8 mouse cellular contexts compared by ENCODE assay signal in the genomic region with DNA sequence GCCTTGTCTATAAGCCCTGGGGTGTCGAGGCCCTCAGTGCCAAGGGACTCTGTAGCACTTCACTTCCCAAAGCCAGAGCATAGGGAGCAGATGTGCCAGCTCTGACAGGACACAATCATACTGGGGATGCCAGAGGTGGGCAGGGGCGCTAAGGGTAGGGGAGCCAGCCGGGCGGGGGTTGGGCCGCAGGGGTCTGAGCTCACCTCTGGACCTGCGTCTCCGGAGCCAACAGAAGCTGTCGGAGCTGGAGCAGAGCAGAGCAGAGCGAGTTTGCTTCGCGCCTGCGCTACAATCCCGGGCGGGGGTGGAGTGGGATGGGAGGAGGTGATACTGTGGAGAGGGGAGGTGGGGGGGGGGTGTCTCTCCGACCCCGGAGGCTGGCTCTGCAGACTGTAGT. TPM values are rescaled to one million over a fixed set of nuclear protein-coding genes. Genes with fewer than 3 reads are reported as not detected.
DNase-seq lines count a peak whose midpoint lies in the region; ATAC-seq and TF ChIP-seq lines count a peak whose summit lies in the region.

TSS of gene Nrsn2 (minus strand) at position 294 of the 397 bp plus-strand sequence.

- no peak for TF ChIP-seq CTCF in kidney, postnatal 0 days (IDR thresholded peaks at IDR 0.05; ENCODE audit: low read depth)

- 4% methylated on average over 16 of the region's 16 CpGs for WGBS in kidney, postnatal 0 days
- 2% methylated on average over 16 of the region's 16 CpGs for WGBS in embryonic facial prominence, embryonic 15.5 days
- WGBS in neural tube, embryonic 14.5 days: 1% methylated on average over 16 of the region's 16 CpGs

- H3K4me2 ChIP-seq in kidney, postnatal 0 days (ENCODE audit: low read length): 0 out of 2 replicates have a peak within 1 kb of the TSS, but pooled peaks have one; percentile 13
- H3K4me2 ChIP-seq in embryonic facial prominence, embryonic 15.5 days (replicated peaks): peak within 1 kb of the TSS; percentile 44
- peak within 1 kb of the TSS; percentile 53 for H3K4me2 ChIP-seq in neural tube, embryonic 14.5 days (ENCODE audit: low read depth, low read length)

- no peaks in the 10 kb centered on the region for H3K9me3 ChIP-seq in kidney, postnatal 0 days (replicated peaks; ENCODE audit: low read length)
- no peaks in the 10 kb centered on the region for H3K9me3 ChIP-seq in embryonic facial prominence, embryonic 15.5 days (replicated peaks)
- no peaks in the 10 kb centered on the region for H3K9me3 ChIP-seq in neural tube, embryonic 14.5 days (ENCODE audit: control insufficient read depth, low read length)

- peak; percentile 37 for ATAC-seq in kidney, postnatal 0 days (replicated peaks; ENCODE audit: low FRiP score, low read depth)
- ATAC-seq in embryonic facial prominence, embryonic 15.5 days (ENCODE audit: insufficient number of reproducible peaks, low FRiP score, low TSS enrichment, low read depth): 0 out of 2 replicates have a peak, but pooled peaks have one; percentile 48
- ATAC-seq in neural tube, embryonic 14.5 days (ENCODE audit: low read depth): peak; percentile 87

- no peak within 1 kb of the TSS for H3K27ac ChIP-seq in kidney, postnatal 0 days
- no peak within 1 kb of the TSS for H3K27ac ChIP-seq in embryonic facial prominence, embryonic 15.5 days (replicated peaks)
- H3K27ac ChIP-seq in neural tube, embryonic 14.5 days (ENCODE audit: low read depth, low read length): peak within 1 kb of the TSS; percentile 91

- DNase-seq in kidney, postnatal 0 days (ENCODE audit: low spot score): no peak
- no peak for DNase-seq in kidney, adult 9 months
- DNase-seq in layer of hippocampus, postnatal 14 days (ENCODE audit: low spot score in 2 of 2): no peak
- DNase-seq in c-Kit-positive CD71-positive TER-119-positive erythroid progenitor cells, embryonic 14.5 days (ENCODE audit: low spot score): no peak
- no peak for DNase-seq in T-cell, adult 2 months (ENCODE audit: low spot score)
- DNase-seq in spleen, postnatal 10 days (ENCODE audit: low spot score in 2 of 2): no peak

- H3K4me3 ChIP-seq in kidney, postnatal 0 days (replicated peaks; ENCODE audit: low read depth, low read length): no peak within 1 kb of the TSS
- peak within 1 kb of the TSS; percentile 17 for H3K4me3 ChIP-seq in embryonic facial prominence, embryonic 15.5 days (replicated peaks)
- peak within 1 kb of the TSS; percentile 34 for H3K4me3 ChIP-seq in neural tube, embryonic 14.5 days (ENCODE audit: low read depth, low read length)

- peaks cover 6% of the 10 kb centered on the region; the same call in 1 of the 2 replicates for H3K27me3 ChIP-seq in kidney, postnatal 0 days (ENCODE audit: insufficient read depth, low read length)
- H3K27me3 ChIP-seq in embryonic facial prominence, embryonic 15.5 days: peaks cover 23% of the 10 kb centered on the region; the same call in 1 of the 2 replicates
- H3K27me3 ChIP-seq in neural tube, embryonic 14.5 days (ENCODE audit: control insufficient read depth, insufficient read depth, low read length): no peaks in the 10 kb centered on the region

- no peaks in the 10 kb centered on the region for H3K4me1 ChIP-seq in kidney, postnatal 0 days (replicated peaks; ENCODE audit: insufficient read depth, low read length)
- peaks cover 11% of the 10 kb centered on the region for H3K4me1 ChIP-seq in embryonic facial prominence, embryonic 15.5 days
- H3K4me1 ChIP-seq in neural tube, embryonic 14.5 days (ENCODE audit: control insufficient read depth, insufficient read depth, low read length): peaks cover 17% of the 10 kb centered on the region

- no peaks in the 10 kb centered on the region for H3K36me3 ChIP-seq in kidney, postnatal 0 days (ENCODE audit: insufficient read depth, low read length)
- no peaks in the 10 kb centered on the region for H3K36me3 ChIP-seq in embryonic facial prominence, embryonic 15.5 days
- H3K36me3 ChIP-seq in neural tube, embryonic 14.5 days (ENCODE audit: control insufficient read depth, insufficient read depth, low read length): no peaks in the 10 kb centered on the region

- H3K9ac ChIP-seq in kidney, postnatal 0 days (ENCODE audit: low read depth, low read length): no peak within 1 kb of the TSS
- no peak within 1 kb of the TSS for H3K9ac ChIP-seq in embryonic facial prominence, embryonic 15.5 days
- H3K9ac ChIP-seq in neural tube, embryonic 14.5 days (replicated peaks; ENCODE audit: low read depth, low read length): peak within 1 kb of the TSS; percentile 53

RNA-seq across cellular contexts. Expression of gene Nrsn2, which starts in this region (rescaled TPM):
- 0.60 and 0.68 TPM in 2 replicates for polyA plus RNA-seq in kidney, postnatal 0 days (2015; fragmentation: Nextera tagmentation; extraction: Ambion mirVana)
- 1.0 and 1.3 TPM in 2 replicates for polyA plus RNA-seq in embryonic facial prominence, embryonic 15.5 days (2015; fragmentation: Nextera tagmentation; extraction: Ambion mirVana)
- total RNA-seq in layer of hippocampus, postnatal 14 days (2021): 10 to 100 TPM; 33.0 to 39.6 TPM
- 42.9 and 54.4 TPM in 2 replicates for polyA plus RNA-seq in neural tube, embryonic 14.5 days (2014; fragmentation: Nextera tagmentation; extraction: Ambion mirVana)

Comparison
In these comparisons a context has a peak if more than half of its experiments do, and no peak if none do; other contexts are left out.
1. RNA of gene Nrsn2 (polyA plus RNA-seq): 42.9 to 54.4 TPM in neural tube, embryonic 14.5 days; 1.0 to 1.3 TPM in embryonic facial prominence, embryonic 15.5 days and 0.60 to 0.68 TPM in kidney, postnatal 0 days; every median in the first group is over 10 times any median in the second.
2. Peak in ATAC-seq and H3K4me2 ChIP-seq in kidney, postnatal 0 days; RNA of the gene not detected or under 1 TPM.
3. ATAC-seq: peak in every context shown above with its lines; median percentile 87 in neural tube, embryonic 14.5 days; 48 in embryonic facial prominence, embryonic 15.5 days; 37 in kidney, postnatal 0 days.
4. Peak in every context shown above with its lines, with median percentiles within 50 percentile points of each other: H3K4me2 ChIP-seq.